Mouse (Mus musculus): Measurements from ENCODE around the gene BC005624. TPM values are rescaled to one million over a fixed set of nuclear protein-coding genes. Genes with fewer than 3 reads are reported as not detected.

BC005624 gene
- 46.9 and 48.2 TPM in 2 replicates for polyA plus RNA-seq (2014; fragmentation: Nextera tagmentation; extraction: Ambion mirVana)

DNA sequence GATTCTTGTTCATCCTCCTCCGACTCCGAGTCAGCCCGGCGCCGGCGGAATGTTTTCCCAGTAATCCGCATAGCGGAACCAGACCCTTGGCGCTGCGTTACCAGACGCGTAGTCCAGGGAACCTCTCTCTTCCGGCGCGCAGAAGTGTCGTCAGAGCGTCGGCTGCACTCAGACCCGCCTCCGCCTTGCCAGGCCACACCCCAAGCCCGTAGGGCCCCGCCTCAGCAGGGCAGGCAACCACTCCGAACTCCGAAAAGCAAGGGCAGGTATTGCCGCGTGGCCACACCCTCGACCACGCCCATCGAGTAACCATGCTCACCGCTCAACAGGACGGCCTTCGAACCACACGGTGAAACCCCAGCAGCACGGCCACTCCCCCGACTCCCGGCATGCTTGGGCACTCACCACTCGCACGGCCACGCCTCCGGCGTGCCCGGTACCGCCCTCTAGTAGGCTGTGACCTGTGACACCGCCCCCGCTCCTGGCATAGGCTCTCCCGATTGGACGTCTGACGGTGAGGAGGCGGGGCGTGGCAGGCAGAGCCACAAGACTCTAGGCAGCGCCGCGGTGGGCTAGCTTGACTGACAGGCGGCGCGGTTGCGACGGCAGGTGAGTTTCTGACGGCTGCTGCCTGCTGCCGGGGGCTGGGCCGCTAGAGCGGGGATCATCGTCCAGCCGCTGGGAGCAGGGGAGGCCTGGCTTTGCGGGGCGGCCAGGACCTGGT, at the start of gene BC005624, which contains the start of gene Usp20:
Gene BC005624, minus strand, starts transcription at position 412 of the 724 bp plus-strand sequence.
Gene Usp20, plus strand, starts transcription at position 490 of the 724 bp plus-strand sequence.
- no peak within 1 kb of the TSS for H3K27ac ChIP-seq (ENCODE audit: low read length)
- under 1% methylated on average over 65 of the region's 66 CpGs for WGBS
- H3K4me3 ChIP-seq (ENCODE audit: low read depth, low read length): peak within 1 kb of the TSS; percentile 86
- peak within 1 kb of the TSS; percentile 76 for H3K4me2 ChIP-seq (replicated peaks; ENCODE audit: low read depth, low read length)
- no peaks in the 10 kb centered on the region for H3K27me3 ChIP-seq (ENCODE audit: control insufficient read depth, insufficient read depth, low read length)
- peaks cover 18% of the 10 kb centered on the region for H3K36me3 ChIP-seq (ENCODE audit: control insufficient read depth, insufficient read depth, low read length)
- peak within 1 kb of the TSS; percentile 47 for H3K9ac ChIP-seq (replicated peaks; ENCODE audit: low read depth, low read length)
- peak; percentile 98 for ATAC-seq (ENCODE audit: insufficient number of reproducible peaks, insufficient read depth, low FRiP score, low read depth)
- peaks cover 2% of the 10 kb centered on the region; the same call in 1 of the 2 replicates for H3K4me1 ChIP-seq (ENCODE audit: control insufficient read depth, insufficient read depth, low read length)
- no peaks in the 10 kb centered on the region for H3K9me3 ChIP-seq (ENCODE audit: control insufficient read depth, low read depth, low read length)

DNA sequence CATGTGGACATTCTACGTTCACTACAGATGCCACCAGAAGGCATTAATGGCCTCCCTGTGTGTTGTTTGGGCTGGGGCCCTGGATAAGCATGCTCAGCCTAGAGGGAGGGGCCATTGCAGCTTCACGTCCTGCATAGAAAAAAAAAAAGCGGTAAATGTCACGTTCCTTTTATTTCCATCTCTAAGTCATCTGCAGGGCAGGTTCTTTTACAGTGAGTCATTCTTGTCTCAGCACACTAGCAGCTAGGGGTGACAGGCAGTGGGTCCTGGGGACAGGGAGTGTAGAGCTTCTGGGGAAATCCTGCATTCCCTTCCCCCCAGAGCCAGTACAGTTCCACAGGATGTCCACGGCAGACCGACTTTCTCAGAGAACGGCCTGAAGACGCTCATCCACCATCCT, 44.6 kb upstream of the BC005624 start:
- Histone ChIP-seq H3K9ac (replicated peaks; ENCODE audit: low read depth, low read length) (no peak overlapping the region), H3K27ac (ENCODE audit: low read length) (peak overlapping the region; percentile 7; the same call in 1 of the 2 replicates), H3K4me1 (ENCODE audit: control insufficient read depth, insufficient read depth, low read length) (no peaks in the 10 kb centered on the region), H3K27me3 (ENCODE audit: control insufficient read depth, insufficient read depth, low read length) (no peaks in the 10 kb centered on the region), H3K4me3 (ENCODE audit: low read depth, low read length) (no peak overlapping the region), H3K36me3 (ENCODE audit: control insufficient read depth, insufficient read depth, low read length) (peaks cover 31% of the 10 kb centered on the region), H3K4me2 (replicated peaks; ENCODE audit: low read depth, low read length) (no peak overlapping the region), H3K9me3 (ENCODE audit: control insufficient read depth, low read depth, low read length) (no peaks in the 10 kb centered on the region)
- no peak for ATAC-seq (ENCODE audit: insufficient number of reproducible peaks, insufficient read depth, low FRiP score, low read depth)
- 62% methylated on average over 8 of the region's 8 CpGs for WGBS

DNA sequence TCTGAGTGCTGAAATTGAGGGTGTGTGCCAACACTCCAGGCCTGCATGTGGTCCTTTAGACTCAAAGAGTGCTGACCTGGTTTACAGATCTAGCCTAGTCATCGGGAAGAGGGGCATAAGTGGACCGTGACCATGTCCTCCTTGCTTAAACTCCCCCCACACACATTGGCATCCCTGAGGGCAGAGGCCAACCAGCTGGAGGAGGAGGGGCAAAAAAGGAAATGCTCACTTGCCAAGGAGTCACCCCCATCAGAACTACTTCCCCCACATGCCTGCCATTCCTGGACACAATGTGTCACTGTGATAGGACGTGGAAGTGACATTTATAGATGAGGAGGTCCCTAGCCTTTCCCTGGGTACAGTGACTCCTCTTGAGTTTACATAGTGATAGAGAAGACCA, 43.5 kb upstream of the BC005624 start:
- Histone ChIP-seq H3K27ac (ENCODE audit: low read length) (no peak overlapping the region), H3K4me3 (ENCODE audit: low read depth, low read length) (no peak overlapping the region), H3K9ac (replicated peaks; ENCODE audit: low read depth, low read length) (no peak overlapping the region), H3K4me1 (ENCODE audit: control insufficient read depth, insufficient read depth, low read length) (no peaks in the 10 kb centered on the region), H3K9me3 (ENCODE audit: control insufficient read depth, low read depth, low read length) (no peaks in the 10 kb centered on the region), H3K4me2 (replicated peaks; ENCODE audit: low read depth, low read length) (no peak overlapping the region), H3K36me3 (ENCODE audit: control insufficient read depth, insufficient read depth, low read length) (peaks cover 27% of the 10 kb centered on the region), H3K27me3 (ENCODE audit: control insufficient read depth, insufficient read depth, low read length) (no peaks in the 10 kb centered on the region)
- no peak for ATAC-seq (ENCODE audit: insufficient number of reproducible peaks, insufficient read depth, low FRiP score, low read depth)
- 73% methylated on average over 3 of the region's 3 CpGs for WGBS

DNA sequence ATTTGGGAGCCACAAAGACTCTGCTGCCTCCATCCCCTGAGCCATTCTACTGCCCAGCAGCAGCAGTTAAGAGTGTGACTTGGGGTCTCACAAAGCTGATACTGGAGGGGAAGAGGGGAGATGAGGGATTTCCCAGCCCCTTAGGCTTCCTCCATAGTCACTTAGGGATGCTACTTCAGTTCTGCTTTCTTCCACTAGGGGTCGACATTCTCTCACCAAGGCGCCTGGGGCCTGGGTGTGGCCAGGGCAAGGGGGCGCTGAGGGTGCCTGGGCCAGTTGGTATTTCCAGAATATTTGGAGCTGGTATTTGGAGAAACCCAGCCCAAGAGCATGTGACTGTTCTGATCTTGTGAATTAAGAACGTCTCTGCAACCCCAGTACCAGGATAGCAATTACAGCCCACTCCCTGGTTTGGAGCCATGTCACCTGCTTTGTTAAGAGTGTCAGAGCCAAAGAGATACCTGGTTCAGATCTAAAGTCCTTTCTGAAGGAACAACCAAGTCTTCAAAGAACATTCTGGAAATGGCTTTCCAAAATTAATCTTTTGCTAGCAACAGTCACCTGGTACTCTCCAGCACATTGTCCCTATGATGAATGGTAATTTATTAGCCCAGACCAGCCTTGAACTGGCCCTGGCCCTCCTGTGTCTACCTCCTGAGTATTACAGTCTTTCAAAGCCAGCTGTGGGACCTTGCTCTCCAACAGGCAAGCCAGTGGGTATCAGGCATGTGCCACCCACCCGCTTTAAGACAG, 42.8 kb upstream of the BC005624 start:
- Histone ChIP-seq H3K4me2 (replicated peaks; ENCODE audit: low read depth, low read length) (no peak overlapping the region), H3K4me1 (ENCODE audit: control insufficient read depth, insufficient read depth, low read length) (no peaks in the 10 kb centered on the region), H3K36me3 (ENCODE audit: control insufficient read depth, insufficient read depth, low read length) (peaks cover 29% of the 10 kb centered on the region), H3K27me3 (ENCODE audit: control insufficient read depth, insufficient read depth, low read length) (no peaks in the 10 kb centered on the region), H3K27ac (ENCODE audit: low read length) (no peak overlapping the region), H3K4me3 (ENCODE audit: low read depth, low read length) (no peak overlapping the region), H3K9me3 (ENCODE audit: control insufficient read depth, low read depth, low read length) (no peaks in the 10 kb centered on the region), H3K9ac (replicated peaks; ENCODE audit: low read depth, low read length) (no peak overlapping the region)
- ATAC-seq (ENCODE audit: insufficient number of reproducible peaks, insufficient read depth, low FRiP score, low read depth): no peak
- WGBS: 25% methylated on average over 5 of the region's 5 CpGs

DNA sequence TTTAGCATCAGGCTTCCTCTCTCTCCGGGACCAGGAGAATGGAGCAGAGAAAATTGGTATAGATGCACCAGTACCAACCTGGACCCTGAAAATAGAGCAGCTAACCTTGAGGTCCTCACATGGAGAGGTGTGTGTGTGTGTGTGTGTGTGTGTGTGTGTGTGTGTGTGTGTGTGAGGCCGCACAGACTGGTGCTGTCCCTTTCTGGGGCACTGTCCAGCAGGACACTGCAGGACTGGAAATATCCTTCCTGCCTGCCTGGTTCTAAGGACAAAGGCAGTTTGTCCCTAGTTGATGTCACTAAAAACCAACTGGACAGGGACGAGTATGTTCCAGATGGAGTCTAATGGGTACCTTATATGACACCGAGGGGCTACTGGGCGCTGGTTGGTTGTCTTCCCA, 41.9 kb upstream of the BC005624 start:
- Histone ChIP-seq H3K36me3 (ENCODE audit: control insufficient read depth, insufficient read depth, low read length) (peaks cover 27% of the 10 kb centered on the region), H3K4me1 (ENCODE audit: control insufficient read depth, insufficient read depth, low read length) (no peaks in the 10 kb centered on the region), H3K4me3 (ENCODE audit: low read depth, low read length) (no peak overlapping the region), H3K4me2 (replicated peaks; ENCODE audit: low read depth, low read length) (no peak overlapping the region), H3K27me3 (ENCODE audit: control insufficient read depth, insufficient read depth, low read length) (no peaks in the 10 kb centered on the region), H3K9me3 (ENCODE audit: control insufficient read depth, low read depth, low read length) (no peaks in the 10 kb centered on the region), H3K27ac (ENCODE audit: low read length) (no peak overlapping the region), H3K9ac (replicated peaks; ENCODE audit: low read depth, low read length) (no peak overlapping the region)
- 83% methylated on average over 5 of the region's 5 CpGs for WGBS
- no peak for ATAC-seq (ENCODE audit: insufficient number of reproducible peaks, insufficient read depth, low FRiP score, low read depth)

DNA sequence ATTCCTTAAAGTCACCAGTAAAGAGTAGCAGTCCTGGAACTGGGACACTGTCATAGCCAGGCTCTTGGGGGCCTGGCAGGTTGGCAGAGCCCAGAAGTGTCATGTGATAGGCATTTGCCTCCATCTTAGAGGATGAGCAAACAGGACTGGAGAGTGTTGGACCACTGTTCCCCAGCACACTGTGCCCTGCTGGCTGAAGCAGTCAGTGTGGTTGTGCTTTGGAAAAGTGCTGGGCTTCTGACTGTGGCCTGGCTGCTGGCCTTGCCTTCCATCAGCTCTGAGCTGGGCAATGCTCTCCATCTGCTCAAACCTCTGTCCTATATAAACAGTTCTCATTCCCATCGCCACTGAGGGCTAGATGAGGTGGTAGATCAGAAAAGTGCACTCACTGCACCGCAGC, 38.2 kb upstream of the BC005624 start:
- Histone ChIP-seq H3K4me2 (replicated peaks; ENCODE audit: low read depth, low read length) (no peak overlapping the region), H3K27me3 (ENCODE audit: control insufficient read depth, insufficient read depth, low read length) (no peaks in the 10 kb centered on the region), H3K36me3 (ENCODE audit: control insufficient read depth, insufficient read depth, low read length) (peaks cover 11% of the 10 kb centered on the region), H3K4me3 (ENCODE audit: low read depth, low read length) (no peak overlapping the region), H3K9ac (replicated peaks; ENCODE audit: low read depth, low read length) (no peak overlapping the region), H3K4me1 (ENCODE audit: control insufficient read depth, insufficient read depth, low read length) (no peaks in the 10 kb centered on the region), H3K27ac (ENCODE audit: low read length) (no peak overlapping the region), H3K9me3 (ENCODE audit: control insufficient read depth, low read depth, low read length) (no peaks in the 10 kb centered on the region)
- 90% methylated on average over 2 of the region's 2 CpGs for WGBS
- ATAC-seq (ENCODE audit: insufficient number of reproducible peaks, insufficient read depth, low FRiP score, low read depth): no peak

DNA sequence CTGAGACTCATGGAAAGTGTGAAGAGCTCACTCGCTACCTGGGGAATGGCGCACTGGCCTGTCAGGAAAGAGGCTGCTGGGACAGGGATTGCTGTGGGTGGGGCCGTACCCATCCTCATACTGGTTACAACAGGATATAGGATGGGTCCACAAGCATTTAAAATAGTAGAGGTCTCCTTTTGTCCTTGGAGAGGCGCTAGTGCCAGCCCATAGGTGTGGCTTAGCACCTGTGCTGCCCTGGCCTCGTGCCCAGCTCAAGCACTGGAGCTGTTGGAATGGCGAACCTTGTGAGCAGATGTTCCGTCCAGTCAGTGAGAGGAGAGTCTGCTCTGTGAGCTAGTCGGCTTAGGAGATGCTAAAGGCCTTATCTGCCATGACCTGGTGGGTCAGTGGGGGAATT, 37.0 kb upstream of the BC005624 start:
- 89% methylated on average over 8 of the region's 8 CpGs for WGBS
- H3K27ac ChIP-seq (ENCODE audit: low read length): no peak overlapping the region
- no peaks in the 10 kb centered on the region for H3K9me3 ChIP-seq (ENCODE audit: control insufficient read depth, low read depth, low read length)
- H3K4me1 ChIP-seq (ENCODE audit: control insufficient read depth, insufficient read depth, low read length): no peaks in the 10 kb centered on the region
- peaks cover 11% of the 10 kb centered on the region for H3K36me3 ChIP-seq (ENCODE audit: control insufficient read depth, insufficient read depth, low read length)
- H3K9ac ChIP-seq (replicated peaks; ENCODE audit: low read depth, low read length): no peak overlapping the region
- H3K4me2 ChIP-seq (replicated peaks; ENCODE audit: low read depth, low read length): no peak overlapping the region
- H3K27me3 ChIP-seq (ENCODE audit: control insufficient read depth, insufficient read depth, low read length): no peaks in the 10 kb centered on the region
- H3K4me3 ChIP-seq (ENCODE audit: low read depth, low read length): no peak overlapping the region
- ATAC-seq (ENCODE audit: insufficient number of reproducible peaks, insufficient read depth, low FRiP score, low read depth): no peak

DNA sequence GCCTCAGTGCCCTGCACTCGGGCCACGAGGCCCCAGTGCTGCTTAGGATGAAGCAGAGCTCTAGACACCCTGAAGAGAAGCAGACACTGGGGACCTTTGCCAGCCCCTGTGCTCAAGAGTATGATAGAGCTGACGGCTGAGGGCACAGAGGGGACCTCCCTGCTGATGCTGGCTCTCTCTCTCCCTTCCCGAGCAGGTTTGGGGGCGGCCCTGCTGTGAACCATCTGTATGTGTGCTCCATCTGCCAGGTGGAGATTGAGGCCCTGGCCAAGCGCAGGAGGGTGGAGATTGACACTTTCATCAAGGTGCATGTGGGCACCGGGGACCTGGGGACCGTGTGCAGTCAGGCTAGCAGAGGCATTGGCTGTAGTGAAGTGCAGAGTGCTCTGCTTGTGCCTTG, 36.5 kb upstream of the BC005624 start:
- no peaks in the 10 kb centered on the region for H3K4me1 ChIP-seq (ENCODE audit: control insufficient read depth, insufficient read depth, low read length)
- H3K4me2 ChIP-seq (replicated peaks; ENCODE audit: low read depth, low read length): no peak overlapping the region
- no peak overlapping the region for H3K9ac ChIP-seq (replicated peaks; ENCODE audit: low read depth, low read length)
- 85% methylated on average over 8 of the region's 8 CpGs for WGBS
- H3K9me3 ChIP-seq (ENCODE audit: control insufficient read depth, low read depth, low read length): no peaks in the 10 kb centered on the region
- H3K36me3 ChIP-seq (ENCODE audit: control insufficient read depth, insufficient read depth, low read length): peaks cover 11% of the 10 kb centered on the region
- no peak overlapping the region for H3K4me3 ChIP-seq (ENCODE audit: low read depth, low read length)
- ATAC-seq (ENCODE audit: insufficient number of reproducible peaks, insufficient read depth, low FRiP score, low read depth): no peak
- no peak overlapping the region for H3K27ac ChIP-seq (ENCODE audit: low read length)
- H3K27me3 ChIP-seq (ENCODE audit: control insufficient read depth, insufficient read depth, low read length): no peaks in the 10 kb centered on the region
